Mouse (Mus musculus) layer of hippocampus, adult 2 months (tissue): Measurements from ENCODE around the gene Tfb1m. TPM values are rescaled to one million over a fixed set of nuclear protein-coding genes. Genes with fewer than 3 reads are reported as not detected.

Experiments used
- DNase-seq, 2 experiments: peaks; one replicate each; pipeline ENCODE4 v3.0.0; 2022; ENCODE audit warnings: low spot score in 2 of 2
- H3K27ac ChIP-seq: fragments of 200-600 bp; 2 replicates; pipeline ENCODE4 v1.8.1; 2022
- H3K4me3 ChIP-seq: fragments of 200-600 bp; 2 replicates; pipeline ENCODE4 v1.8.1; 2022; ENCODE audit warnings: mild to moderate bottlenecking
- CTCF ChIP-seq: fragments of 200-600 bp; conservative IDR thresholded peaks from 2 replicates; pipeline ENCODE4 v1.8.1; 2022; ENCODE audit warnings: antibody characterized with exemption, mild to moderate bottlenecking, moderate library complexity
- total RNA-seq, 2 experiments: library from RNA; stranded (reverse); gene quantifications; 2 replicates each; pipeline ENCODE4 v1.2.3; 2021

Gene Tfb1m
- total RNA-seq, 2 experiments from 2014 or later = 5.7 to 7.1 TPM

DNA sequence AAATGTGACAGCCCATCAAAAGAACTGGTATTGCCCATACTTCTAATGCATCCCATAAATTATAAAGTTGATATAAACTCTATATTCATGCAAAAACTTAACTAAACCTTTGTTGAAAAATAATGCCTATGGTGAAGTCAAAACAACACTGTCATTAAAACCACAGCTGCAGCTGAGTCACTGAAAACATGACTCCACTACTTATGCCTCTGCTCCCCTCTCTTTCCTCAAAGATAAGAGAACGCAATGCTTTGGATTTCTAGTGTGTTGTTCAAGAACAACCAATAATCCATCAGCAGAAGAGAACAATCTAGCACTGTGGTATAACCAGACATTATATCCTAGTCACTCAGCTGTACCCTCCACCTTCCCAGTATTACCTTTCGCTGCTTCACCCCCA lies 17.3 kb downstream of the Tfb1m start:
- Histone ChIP-seq H3K27ac (no peak overlapping the region), H3K4me3 (no peak overlapping the region)
- DNase-seq = no peak
- no peak for TF ChIP-seq CTCF

DNA sequence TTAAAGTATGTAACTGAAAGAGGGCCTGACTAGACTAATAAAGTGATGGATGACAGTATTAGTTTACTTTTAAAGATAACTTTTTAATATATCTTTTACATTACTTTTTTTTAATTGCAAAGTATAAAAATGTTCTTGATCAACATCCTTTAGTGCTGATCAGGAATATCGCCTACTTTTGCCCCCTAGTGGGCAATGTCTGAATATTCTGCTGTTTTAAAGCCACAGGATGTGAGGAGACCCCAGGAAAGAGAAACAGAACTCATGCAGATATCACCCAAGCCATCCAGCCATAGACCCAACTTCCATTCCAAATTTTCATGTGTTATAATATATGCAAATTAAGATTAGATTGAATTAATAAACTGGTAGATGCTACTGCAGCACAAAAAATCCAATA lies 24.2 kb downstream of the Tfb1m start:
- peak in 1 of 2 experiments; percentile 29 for DNase-seq
- no peak overlapping the region for H3K4me3 ChIP-seq
- TF ChIP-seq CTCF = peak; percentile 83
- no peak overlapping the region for H3K27ac ChIP-seq

DNA sequence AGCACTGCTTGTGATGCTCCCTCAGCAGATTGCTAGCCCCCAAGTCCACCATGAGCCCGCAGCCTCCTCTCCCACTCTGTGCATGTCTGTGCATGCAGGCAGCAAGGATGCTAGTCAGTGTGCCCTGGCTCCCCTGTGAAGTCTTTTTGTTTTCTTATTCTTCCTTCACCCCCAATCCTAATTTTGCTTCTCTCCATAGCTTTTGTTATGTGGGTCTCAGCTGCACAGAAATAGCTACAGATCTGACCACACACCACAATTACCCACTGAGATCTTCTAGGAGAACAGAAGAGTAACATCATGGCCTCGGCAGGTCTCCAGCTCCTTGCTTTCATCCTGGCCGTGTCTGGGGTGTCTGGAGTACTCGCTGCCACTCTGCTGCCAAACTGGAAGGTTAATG lies 25.3 kb downstream of the Tfb1m start, which contains the start of gene Cldn20:
Gene Cldn20 (plus strand): TSS at position 301 of the 400 bp plus-strand sequence.
- TF ChIP-seq CTCF = no peak
- Histone ChIP-seq H3K27ac (no peak within 1 kb of the TSS), H3K4me3 (no peak within 1 kb of the TSS)
- no peak for DNase-seq

DNA sequence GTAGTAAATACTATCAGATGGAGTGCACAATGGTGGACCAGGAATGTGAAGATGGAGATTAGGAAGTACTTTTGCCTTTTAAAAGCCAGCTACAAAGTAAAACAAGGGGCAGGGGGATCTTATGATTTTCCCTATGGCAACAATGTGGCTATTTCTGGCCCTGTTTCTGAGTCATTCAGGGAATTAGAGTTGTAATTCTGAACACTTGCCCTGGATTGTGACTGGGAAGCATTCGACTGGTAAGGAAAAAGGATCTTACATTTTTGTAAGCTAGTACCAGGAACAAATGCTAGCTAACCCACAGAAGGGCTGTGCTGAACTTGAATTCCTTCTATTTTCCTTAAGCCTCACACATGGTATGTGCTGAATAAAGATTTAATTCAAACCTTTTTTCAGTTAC lies 25.9 kb downstream of the Tfb1m start:
- TF ChIP-seq CTCF = no peak
- no peak for DNase-seq
- no peak overlapping the region for H3K4me3 ChIP-seq
- H3K27ac ChIP-seq = no peak overlapping the region

DNA sequence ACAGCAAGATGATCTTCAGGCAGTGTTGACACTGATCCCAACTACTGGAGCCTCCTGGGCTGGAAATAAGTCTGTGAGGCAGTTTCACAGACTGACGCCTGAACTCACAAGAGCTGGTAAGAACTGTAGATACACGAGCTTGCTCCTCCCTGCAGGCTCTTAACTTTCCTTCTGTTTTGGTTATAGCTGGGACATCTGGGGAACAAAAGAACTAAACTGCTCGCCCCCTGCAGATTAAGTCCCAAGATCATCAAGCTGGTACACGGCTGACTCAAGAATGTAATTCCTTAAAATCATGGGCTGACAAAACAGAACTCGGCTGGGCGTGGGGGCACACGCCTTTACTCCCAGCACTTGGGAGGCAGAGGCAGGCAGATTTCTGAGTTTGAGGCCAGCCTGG lies 27.0 kb downstream of the Tfb1m start:
- H3K4me3 ChIP-seq = no peak overlapping the region
- no peak for TF ChIP-seq CTCF
- no peak for DNase-seq
- H3K27ac ChIP-seq = no peak overlapping the region

DNA sequence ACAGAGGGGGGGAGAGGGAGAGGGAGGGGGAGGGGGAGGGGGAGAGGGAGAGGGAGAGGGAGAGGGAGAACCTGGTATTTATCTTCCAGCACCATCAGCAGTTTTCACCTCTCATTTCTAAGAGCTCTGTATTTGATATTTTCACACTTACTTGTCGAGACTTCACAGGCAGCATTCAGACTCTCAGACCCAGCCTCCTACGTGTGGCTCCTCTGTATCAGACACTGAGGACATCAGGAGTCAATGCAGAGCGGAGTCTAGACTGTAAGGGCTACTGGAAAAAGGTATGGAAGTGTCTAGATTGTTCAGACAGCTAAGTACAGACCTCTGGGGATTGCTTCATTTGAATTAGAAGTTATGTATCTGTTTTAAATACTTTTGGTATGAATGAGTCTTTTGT lies 28.1 kb downstream of the Tfb1m start:
- Histone ChIP-seq H3K4me3 (no peak overlapping the region), H3K27ac (no peak overlapping the region)
- no peak for DNase-seq
- no peak for TF ChIP-seq CTCF

DNA sequence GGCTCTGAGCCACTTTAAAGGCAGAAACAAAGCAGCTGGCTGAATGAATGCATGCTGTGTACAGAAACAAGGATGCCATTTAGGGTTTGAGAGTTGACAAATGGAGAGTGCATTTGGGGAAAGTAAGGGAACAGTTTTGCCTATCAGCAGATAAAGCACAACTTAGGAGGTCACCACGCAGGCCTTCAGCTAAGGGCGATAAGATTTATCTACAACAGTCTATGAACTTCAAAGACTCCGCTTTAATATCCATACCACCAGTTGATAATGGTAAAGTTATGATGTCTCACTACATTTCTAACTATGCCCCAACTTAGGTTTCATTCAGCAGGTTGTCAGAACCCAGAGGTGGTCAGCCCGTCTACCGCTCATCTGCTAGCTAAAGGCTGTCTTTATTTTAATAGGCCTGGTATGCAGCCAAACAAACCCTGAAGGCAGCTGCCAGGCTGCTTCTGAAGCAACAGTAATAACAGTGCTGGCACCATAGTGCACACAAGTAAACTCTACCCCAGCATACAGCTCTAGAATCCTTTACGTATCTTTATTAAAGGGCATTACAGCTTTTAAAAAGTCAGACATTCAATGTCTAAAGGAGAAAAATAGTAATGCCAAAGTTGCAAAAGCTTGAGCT lies 29.6 kb downstream of the Tfb1m start:
- H3K27ac ChIP-seq = no peak overlapping the region
- no peak for TF ChIP-seq CTCF

DNA sequence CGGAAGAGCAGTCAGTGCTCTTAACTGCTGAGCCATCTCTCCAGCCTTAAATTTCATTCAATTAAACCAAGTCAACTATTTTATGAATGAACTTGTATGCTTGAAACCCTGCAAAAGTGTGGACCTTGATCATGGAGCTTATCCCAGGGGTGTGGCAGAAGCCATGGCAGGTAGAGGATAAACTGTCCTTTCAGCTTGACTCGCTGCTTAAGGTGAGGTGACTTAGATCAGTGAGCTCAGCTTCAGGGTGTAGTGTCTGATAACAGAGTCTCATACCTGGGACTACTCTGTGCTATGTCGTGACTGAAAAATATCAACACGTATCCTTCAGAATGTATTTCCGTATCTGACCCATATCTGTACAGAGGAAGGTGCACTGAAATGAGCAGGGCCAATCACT lies 37.2 kb downstream of the Tfb1m start:
- no peak for DNase-seq
- no peak overlapping the region for H3K27ac ChIP-seq
- no peak overlapping the region for H3K4me3 ChIP-seq
- TF ChIP-seq CTCF = no peak

More for the DNA sequence above, 29.6 kb downstream of the Tfb1m start:
- no peak for DNase-seq
- H3K4me3 ChIP-seq = no peak overlapping the region

DNA sequence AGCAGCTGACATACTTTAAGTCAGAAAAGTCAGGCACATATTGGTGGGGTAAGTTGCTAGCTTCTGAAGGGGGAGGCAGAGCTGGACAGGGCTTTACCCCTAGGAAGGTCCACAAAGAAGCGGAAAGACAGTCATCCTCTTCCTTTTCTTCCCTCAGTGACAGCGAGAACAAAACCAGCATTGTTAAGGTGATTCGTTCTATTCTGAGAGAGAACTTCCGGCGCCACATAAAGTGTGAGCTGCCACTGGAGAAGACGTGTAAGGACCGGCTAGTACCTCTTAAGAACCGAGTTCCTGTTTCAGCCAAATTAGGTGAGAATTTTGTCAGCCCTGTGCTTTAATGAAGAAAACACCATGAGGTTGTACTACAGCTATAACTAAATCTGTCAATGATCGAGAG lies 41.2 kb downstream of the Tfb1m start:
- DNase-seq = no peak
- no peak for TF ChIP-seq CTCF

DNA sequence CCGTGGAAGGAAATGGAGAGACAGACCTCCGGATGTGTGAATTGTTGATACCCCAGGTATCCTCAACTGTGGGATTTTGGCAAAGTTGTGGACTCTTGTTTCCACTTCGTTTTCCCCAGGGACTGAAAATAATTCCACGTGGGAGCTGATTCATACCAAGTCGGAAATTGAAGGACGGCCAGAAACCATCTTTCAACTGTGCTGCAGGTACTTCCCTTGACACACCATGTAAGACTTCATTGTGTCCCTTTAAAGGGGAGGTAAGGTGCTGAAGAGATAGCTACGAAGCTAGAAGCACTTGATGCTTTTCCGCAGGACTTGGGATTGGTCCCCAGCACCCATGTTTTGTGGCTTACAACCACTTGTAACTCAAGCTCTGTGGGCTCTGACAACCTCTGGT lies 41.7 kb downstream of the Tfb1m start:
- TF ChIP-seq CTCF = no peak
- Histone ChIP-seq H3K4me3 (no peak overlapping the region), H3K27ac (no peak overlapping the region)
- DNase-seq = no peak

More for the DNA sequence above, 41.2 kb downstream of the Tfb1m start:
- no peak overlapping the region for H3K4me3 ChIP-seq
- H3K27ac ChIP-seq = no peak overlapping the region

DNA sequence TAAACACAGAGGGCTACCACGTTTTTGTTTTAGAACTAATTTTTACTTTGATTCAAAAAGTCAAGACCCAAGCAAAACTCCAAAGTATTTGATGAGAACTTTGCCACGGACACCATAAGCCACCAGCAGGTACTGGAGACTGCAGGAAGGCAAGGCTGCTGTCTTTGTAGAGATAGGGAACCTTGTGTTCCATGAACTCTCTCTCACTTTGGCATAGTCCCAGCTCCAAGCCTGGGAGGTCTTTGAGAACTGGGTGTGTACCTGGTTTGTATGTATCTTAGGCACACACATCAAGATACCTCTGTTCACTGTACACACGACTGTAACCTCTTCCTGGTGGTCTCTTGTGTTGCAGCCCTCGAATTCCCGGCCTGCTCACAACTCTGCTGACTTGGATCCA lies 43.3 kb downstream of the Tfb1m start:
- DNase-seq = no peak
- Histone ChIP-seq H3K27ac (no peak overlapping the region), H3K4me3 (no peak overlapping the region)
- TF ChIP-seq CTCF = no peak

DNA sequence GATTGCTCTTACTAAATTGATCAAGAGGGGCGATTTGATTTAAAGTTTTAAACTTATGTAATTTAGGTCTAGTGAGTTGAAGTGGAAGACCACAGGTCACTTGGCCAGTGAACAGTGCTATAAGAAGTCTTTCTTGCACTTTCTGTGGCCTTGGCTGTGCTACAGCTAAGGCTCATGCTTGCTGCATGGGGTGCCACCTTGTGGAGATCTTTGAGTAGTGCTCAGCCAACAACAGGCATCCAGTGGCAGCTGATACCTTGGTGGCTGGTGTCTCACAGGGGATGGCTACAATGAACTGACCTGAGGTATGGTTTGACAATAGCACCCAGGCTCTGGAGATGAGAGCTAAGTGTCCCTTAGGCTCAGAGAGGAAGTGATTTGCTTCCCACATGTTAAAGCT lies 47.7 kb downstream of the Tfb1m start:
- DNase-seq = peak; percentile 63 to 74
- peak; percentile 98 for TF ChIP-seq CTCF
- no peak overlapping the region for H3K27ac ChIP-seq
- H3K4me3 ChIP-seq = no peak overlapping the region

DNA sequence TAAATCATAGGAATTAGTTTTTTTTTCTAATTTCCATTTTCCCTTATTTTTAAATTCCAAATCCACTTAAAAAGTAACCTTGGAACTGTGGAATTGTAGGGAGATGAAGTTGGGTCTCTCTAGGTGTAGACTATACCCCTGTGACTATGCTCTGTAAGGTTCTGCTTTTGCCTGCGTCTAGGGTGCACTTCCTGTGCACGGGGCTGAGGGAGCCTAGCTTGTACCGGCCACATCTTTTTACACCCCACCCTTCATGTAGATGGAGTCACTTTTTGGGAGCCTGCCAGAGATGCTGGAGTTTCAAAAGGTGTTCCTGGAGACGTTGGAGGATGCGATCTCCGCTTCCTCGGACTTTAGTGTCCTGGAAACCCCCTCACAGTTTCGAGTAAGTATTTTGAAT lies 51.1 kb downstream of the Tfb1m start:
- no peak for TF ChIP-seq CTCF
- no peak overlapping the region for H3K4me3 ChIP-seq
- DNase-seq = no peak
- no peak overlapping the region for H3K27ac ChIP-seq

DNA sequence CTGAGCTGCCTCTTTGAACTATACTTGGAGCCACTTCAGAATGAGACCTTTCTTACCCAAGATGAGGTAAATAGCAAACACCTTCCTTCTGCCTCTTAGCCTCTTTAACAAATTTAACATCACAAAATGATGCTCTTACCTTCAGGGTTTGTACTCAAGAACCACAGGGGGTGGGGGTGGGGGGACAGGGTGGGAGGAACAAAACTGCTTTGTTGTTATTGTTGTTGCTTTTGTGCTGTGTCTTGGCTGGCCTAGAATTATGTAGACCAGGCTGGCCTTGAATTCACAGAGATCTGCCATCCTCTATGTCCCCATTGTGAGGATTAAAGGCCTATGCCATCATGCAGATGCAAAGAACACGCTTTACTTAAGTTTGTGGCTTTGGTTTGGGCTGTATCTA lies 51.9 kb downstream of the Tfb1m start:
- H3K27ac ChIP-seq = no peak overlapping the region
- H3K4me3 ChIP-seq = no peak overlapping the region
- no peak for TF ChIP-seq CTCF
- DNase-seq = no peak
